Mouse (Mus musculus): ENCODE results near the gene Gne.

- TF ChIP-seq POLR2A (IDR thresholded peaks at IDR 0.05; ENCODE audit: control insufficient read depth, low read depth, low read length) (no peak), CTCF (IDR thresholded peaks at IDR 0.05; ENCODE audit: control insufficient read depth, insufficient read depth, insufficient replicate concordance, low read depth, low read length) (no peak)
Measured at GRCm38 (mm10) chr4:44112741-44113140, 28.8 kb upstream of the Gne start.
